Mouse (Mus musculus) lung, postnatal 36 days (tissue): ENCODE measurements around the gene Myh7.
"Not testable (repeated sequence)": the region's sequence is repeated elsewhere in the genome, so short reads cannot be mapped to it uniquely, and the experiment has no call there.

Source experiments
- DNase-seq: peaks from one replicate; pipeline ENCODE4 v3.0.0; 2022; ENCODE audit warnings: mixed read lengths

Gene Myh7

GRCm38 (mm10) chr14:54967874-54968273 is 26.6 kb downstream of the Myh7 start:
- DNase-seq, result no peak

- no peak for DNase-seq
These were observed 28.0 kb downstream of the Myh7 start, which contains the start of gene Myh6 for GRCm38 (mm10) chr14:54966320-54966977. Gene Myh6 (minus strand): TSS chr14:54966927.

GRCm38 (mm10) chr14:54965631-54966030 is 28.8 kb downstream of the Myh7 start:
- DNase-seq, result no peak

GRCm38 (mm10) chr14:54965044-54965443 is 29.4 kb downstream of the Myh7 start:
- no peak for DNase-seq

GRCm38 (mm10) chr14:54963727-54964126 is 30.7 kb downstream of the Myh7 start:
- no peak for DNase-seq

- no peak for DNase-seq
These were observed 31.7 kb downstream of the Myh7 start for GRCm38 (mm10) chr14:54962714-54963113.

- no peak for DNase-seq
These were observed 32.9 kb downstream of the Myh7 start for GRCm38 (mm10) chr14:54961487-54961886.

- DNase-seq, result no peak
These were observed 33.7 kb downstream of the Myh7 start for GRCm38 (mm10) chr14:54960769-54961168.

- not testable (repeated sequence) for DNase-seq
These were observed 34.4 kb downstream of the Myh7 start for GRCm38 (mm10) chr14:54959853-54960613.

GRCm38 (mm10) chr14:54959197-54959596 is 35.2 kb downstream of the Myh7 start:
- DNase-seq, result no peak

GRCm38 (mm10) chr14:54958503-54958902 is 35.9 kb downstream of the Myh7 start:
- DNase-seq, result no peak

GRCm38 (mm10) chr14:54956533-54956932 is 37.9 kb downstream of the Myh7 start:
- no peak for DNase-seq

- DNase-seq, result no peak
These were observed 38.9 kb downstream of the Myh7 start for GRCm38 (mm10) chr14:54955481-54955880.

GRCm38 (mm10) chr14:54954474-54954873 is 40.0 kb downstream of the Myh7 start:
- DNase-seq, result no peak

- DNase-seq, result no peak
These were observed 40.7 kb downstream of the Myh7 start for GRCm38 (mm10) chr14:54953664-54954206.

- no peak for DNase-seq
These were observed 42.8 kb downstream of the Myh7 start for GRCm38 (mm10) chr14:54951587-54951986.

- no peak for DNase-seq
These were observed 43.9 kb downstream of the Myh7 start for GRCm38 (mm10) chr14:54950493-54950892.

- DNase-seq, result no peak
These were observed 45.6 kb downstream of the Myh7 start for GRCm38 (mm10) chr14:54948781-54949180.

- not testable (repeated sequence) for DNase-seq
These were observed 47.4 kb downstream of the Myh7 start for GRCm38 (mm10) chr14:54947008-54947407.

- no peak for DNase-seq
These were observed 48.3 kb downstream of the Myh7 start for GRCm38 (mm10) chr14:54945975-54946704.

GRCm38 (mm10) chr14:54944939-54945338 is 49.5 kb downstream of the Myh7 start:
- DNase-seq, result no peak

- DNase-seq, result no peak
These were observed 50.5 kb downstream of the Myh7 start for GRCm38 (mm10) chr14:54943971-54944370.

GRCm38 (mm10) chr14:54942479-54942878 is 51.9 kb downstream of the Myh7 start:
- DNase-seq, result no peak
